Mouse (Mus musculus) cerebellum, adult (tissue): ENCODE results near the gene 2210407C18Rik.

Experiments
- ATAC-seq: cut with Nextera tagmentation; 2 replicates; pipeline ENCODE4 v1.9.2; 2017; ENCODE audit warnings: mild to moderate bottlenecking, moderate library complexity, mixed read lengths; ENCODE audit not compliant: insufficient number of reproducible peaks, low FRiP score, low TSS enrichment

The 2210407C18Rik gene

GRCm38 (mm10) chr11:58615975-58616374, at the start of gene 2210407C18Rik:
Gene 2210407C18Rik (minus strand): TSS chr11:58616075.
- no peak for ATAC-seq

GRCm38 (mm10) chr11:58658596-58658995, 42.7 kb upstream of the 2210407C18Rik start, which contains the start of gene Olfr322:
Gene Olfr322 (plus strand): TSS chr11:58658782.
- ATAC-seq = no peak

GRCm38 (mm10) chr11:58655151-58655550, 39.3 kb upstream of the 2210407C18Rik start:
- no peak for ATAC-seq

- ATAC-seq = no peak
Measured at GRCm38 (mm10) chr11:58643350-58643749, 27.5 kb upstream of the 2210407C18Rik start.

GRCm38 (mm10) chr11:58641638-58642358, 25.9 kb upstream of the 2210407C18Rik start:
- ATAC-seq = no peak

- no peak for ATAC-seq
Measured at GRCm38 (mm10) chr11:58641057-58641456, 25.2 kb upstream of the 2210407C18Rik start.

- no peak for ATAC-seq
Measured at GRCm38 (mm10) chr11:58640272-58640867, 24.5 kb upstream of the 2210407C18Rik start, which contains the start of gene Trim58. Gene Trim58 (plus strand): TSS chr11:58640465.

- no peak for ATAC-seq
Measured at GRCm38 (mm10) chr11:58638176-58638701, 22.4 kb upstream of the 2210407C18Rik start.

- no peak for ATAC-seq
Measured at GRCm38 (mm10) chr11:58636376-58636977, 20.6 kb upstream of the 2210407C18Rik start.

- no peak for ATAC-seq
Measured at GRCm38 (mm10) chr11:58634878-58635277, 19.0 kb upstream of the 2210407C18Rik start.

GRCm38 (mm10) chr11:58630401-58630800, 14.5 kb upstream of the 2210407C18Rik start, which contains the start of gene Olfr323:
Gene Olfr323 (minus strand): TSS chr11:58630501.
- no peak for ATAC-seq

GRCm38 (mm10) chr11:58626146-58626545, 10.3 kb upstream of the 2210407C18Rik start:
- no peak for ATAC-seq

- no peak for ATAC-seq
Measured at GRCm38 (mm10) chr11:58618793-58619192, 2.9 kb upstream of the 2210407C18Rik start.

- ATAC-seq = no peak
Measured at GRCm38 (mm10) chr11:58618369-58618768, 2.5 kb upstream of the 2210407C18Rik start.

GRCm38 (mm10) chr11:58614526-58614925, 1.3 kb downstream of the 2210407C18Rik start:
- no peak for ATAC-seq

GRCm38 (mm10) chr11:58613359-58613758, 2.5 kb downstream of the 2210407C18Rik start:
- ATAC-seq = no peak

GRCm38 (mm10) chr11:58607030-58607429, 8.8 kb downstream of the 2210407C18Rik start:
- no peak for ATAC-seq

- ATAC-seq = no peak
Measured at GRCm38 (mm10) chr11:58606177-58606919, 9.5 kb downstream of the 2210407C18Rik start.

GRCm38 (mm10) chr11:58605228-58605627, 10.6 kb downstream of the 2210407C18Rik start:
- no peak for ATAC-seq

- ATAC-seq = no peak
Measured at GRCm38 (mm10) chr11:58604688-58605087, 11.2 kb downstream of the 2210407C18Rik start.
